Comparison of ENCODE assay signal across 11 mouse cellular contexts in the genomic region with DNA sequence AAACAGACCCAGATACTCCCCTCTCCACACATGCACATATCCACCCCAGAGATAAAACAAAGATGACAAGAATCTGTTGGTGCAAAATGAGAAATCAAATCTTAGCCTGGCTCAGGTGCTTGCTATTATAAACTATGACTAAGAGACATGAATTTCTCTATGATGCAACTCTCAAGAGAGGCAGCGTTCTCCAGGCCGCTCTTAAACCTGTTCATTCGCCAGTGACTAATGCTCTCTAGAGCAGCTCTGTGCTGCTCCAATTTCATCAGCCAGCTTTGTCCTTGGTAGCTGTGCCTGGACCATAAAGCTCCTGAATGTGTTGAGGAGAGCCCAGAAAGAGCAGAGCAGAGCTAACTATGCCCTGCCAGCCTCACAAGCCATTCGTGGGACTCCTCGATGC. TPM values are rescaled to one million over a fixed set of nuclear protein-coding genes. Genes with fewer than 3 reads are reported as not detected.
DNase-seq lines count a peak whose midpoint lies in the region; ATAC-seq lines count a peak whose summit lies in the region.
"Had no signal": no experiment of that assay in that cellular context is flagged by ENCODE, and none has a peak within 500 bp of the region (broad histone marks: within the 10 kb centered on the region; RNA-seq: fewer than 3 reads in every experiment).

No protein-coding gene starts in this region.

- ATAC-seq in kidney, embryonic 15.5 days (replicated peaks; ENCODE audit: low FRiP score) = no peak
- no peak for ATAC-seq in hindbrain, embryonic 13.5 days (ENCODE audit: low FRiP score)
- ATAC-seq in midbrain, embryonic 16.5 days = no peak
- ATAC-seq in heart, embryonic 11.5 days (replicated peaks; ENCODE audit: insufficient number of reproducible peaks, low FRiP score, low TSS enrichment) = no peak

- H3K4me1 ChIP-seq in kidney, embryonic 15.5 days = peaks cover 51% of the 10 kb centered on the region
- peaks cover 45% of the 10 kb centered on the region for H3K4me1 ChIP-seq in hindbrain, embryonic 13.5 days (replicated peaks)
- H3K4me1 ChIP-seq in midbrain, embryonic 16.5 days (ENCODE audit: control insufficient read depth, insufficient read depth, low read length) = peaks cover 17% of the 10 kb centered on the region
- peaks cover 20% of the 10 kb centered on the region for H3K4me1 ChIP-seq in heart, embryonic 11.5 days (ENCODE audit: control insufficient read depth, insufficient read depth, low read length)

- peak overlapping the region; percentile 45 for H3K4me2 ChIP-seq in kidney, embryonic 15.5 days
- H3K4me2 ChIP-seq in hindbrain, embryonic 13.5 days = peak overlapping the region; percentile 37; the same call in 1 of the 2 replicates
- H3K4me2 ChIP-seq in midbrain, embryonic 16.5 days (ENCODE audit: low read length) = peak overlapping the region; percentile 38; the same call in 1 of the 2 replicates
- H3K4me2 ChIP-seq in heart, embryonic 11.5 days = no peak overlapping the region; the same call in 1 of the 2 replicates

- 28% methylated on average over 5 of the region's 5 CpGs for WGBS in kidney, embryonic 15.5 days
- WGBS in hindbrain, embryonic 13.5 days = 44% methylated on average over 5 of the region's 5 CpGs
- 43% methylated on average over 5 of the region's 5 CpGs for WGBS in midbrain, embryonic 16.5 days
- WGBS in heart, embryonic 11.5 days (ENCODE audit: insufficient replicate concordance) = 67% methylated on average over 5 of the region's 5 CpGs

- no peak overlapping the region for H3K9ac ChIP-seq in kidney, embryonic 15.5 days
- no peak overlapping the region for H3K9ac ChIP-seq in hindbrain, embryonic 13.5 days
- H3K9ac ChIP-seq in midbrain, embryonic 16.5 days (ENCODE audit: low read depth, low read length) = no peak overlapping the region
- no peak overlapping the region for H3K9ac ChIP-seq in heart, embryonic 11.5 days (ENCODE audit: low read depth, low read length)

- H3K9me3 ChIP-seq in kidney, embryonic 15.5 days (replicated peaks) = no peaks in the 10 kb centered on the region
- no peaks in the 10 kb centered on the region for H3K9me3 ChIP-seq in hindbrain, embryonic 13.5 days
- H3K9me3 ChIP-seq in midbrain, embryonic 16.5 days (replicated peaks; ENCODE audit: control insufficient read depth, low read length, poor library complexity, severe bottlenecking) = no peaks in the 10 kb centered on the region
- no peaks in the 10 kb centered on the region for H3K9me3 ChIP-seq in heart, embryonic 11.5 days (replicated peaks; ENCODE audit: control insufficient read depth, low read length)
- H3K9me3 ChIP-seq: G1E had no signal

- peak overlapping the region; percentile 17; the same call in 1 of the 2 replicates for H3K4me3 ChIP-seq in kidney, embryonic 15.5 days (replicated peaks)
- no peak overlapping the region for H3K4me3 ChIP-seq in hindbrain, embryonic 13.5 days
- no peak overlapping the region for H3K4me3 ChIP-seq in midbrain, embryonic 16.5 days (ENCODE audit: low read depth, low read length)
- H3K4me3 ChIP-seq in heart, embryonic 11.5 days (ENCODE audit: low read depth, low read length) = no peak overlapping the region

- H3K27me3 ChIP-seq in kidney, embryonic 15.5 days = no peaks in the 10 kb centered on the region
- H3K27me3 ChIP-seq in hindbrain, embryonic 13.5 days = peaks cover 69% of the 10 kb centered on the region
- peaks cover 32% of the 10 kb centered on the region for H3K27me3 ChIP-seq in midbrain, embryonic 16.5 days (ENCODE audit: control insufficient read depth, insufficient read depth, low read depth, low read length)
- no peaks in the 10 kb centered on the region for H3K27me3 ChIP-seq in heart, embryonic 11.5 days (ENCODE audit: control insufficient read depth, insufficient read depth, low read length)

- DNase-seq in kidney, postnatal 36 days = no peak
- peak; percentile 85 for DNase-seq in MN1 (ENCODE audit: low spot score)
- no peak for DNase-seq in gastrocnemius, adult 8-10 months (ENCODE audit: low spot score in 2 of 2)
- DNase-seq in embryo, embryonic 11 days = no peak
- DNase-seq: heart, postnatal 10 days; thymus, postnatal 4 days had no signal

- peaks cover 7% of the 10 kb centered on the region; the same call in 1 of the 2 replicates for H3K36me3 ChIP-seq in kidney, embryonic 15.5 days
- no peaks in the 10 kb centered on the region for H3K36me3 ChIP-seq in hindbrain, embryonic 13.5 days
- H3K36me3 ChIP-seq in midbrain, embryonic 16.5 days (ENCODE audit: control insufficient read depth, insufficient read depth, low read length) = no peaks in the 10 kb centered on the region
- no peaks in the 10 kb centered on the region for H3K36me3 ChIP-seq in heart, embryonic 11.5 days (ENCODE audit: control insufficient read depth, insufficient read depth, low read length)

- H3K27ac ChIP-seq in kidney, embryonic 15.5 days = peak overlapping the region; percentile 58
- H3K27ac ChIP-seq in hindbrain, embryonic 13.5 days = no peak overlapping the region
- H3K27ac ChIP-seq in midbrain, embryonic 16.5 days (ENCODE audit: low read length) = no peak overlapping the region
- H3K27ac ChIP-seq in heart, embryonic 11.5 days (ENCODE audit: low read depth, low read length) = no peak overlapping the region

RNA-seq across cellular contexts. Expression of gene Etv5, which starts 5.0 kb away (rescaled TPM):
- 59.2 and 59.8 TPM in 2 replicates for polyA plus RNA-seq in kidney, embryonic 15.5 days (2015; fragmentation: Nextera tagmentation; extraction: Ambion mirVana)
- polyA plus RNA-seq in hindbrain, embryonic 13.5 days (2015; fragmentation: Nextera tagmentation; extraction: Ambion mirVana) = 17.7 and 18.9 TPM in 2 replicates
- polyA plus RNA-seq in midbrain, embryonic 16.5 days (2015; fragmentation: Nextera tagmentation; extraction: Ambion mirVana) = 13.6 and 17.8 TPM in 2 replicates
- 1 to 10 TPM; 5.4 to 7.1 (median 6.3) TPM for total RNA-seq in gastrocnemius, adult 8-10 months (2022)
- 21.3 and 25.1 TPM in 2 replicates for polyA plus RNA-seq in heart, embryonic 11.5 days (2014; fragmentation: Nextera tagmentation; extraction: Ambion mirVana)
